Mouse (Mus musculus) stomach, postnatal 0 days (tissue): ENCODE measurements around the gene Strn.

Experiments
- CTCF ChIP-seq: IDR thresholded peaks from 2 replicates; pipeline ENCODE4 v1.5.1; 2016; ENCODE audit warnings: antibody characterized with exemption, low read depth, mild to moderate bottlenecking, moderate library complexity
- EP300 ChIP-seq: optimal IDR thresholded peaks from 2 replicates; pipeline ENCODE3; 2016; ENCODE audit warnings: antibody characterized with exemption

- no peak for TF ChIP-seq CTCF
- no peak for TF ChIP-seq EP300
These were observed 29.1 kb upstream of the Strn start for GRCm38 (mm10) chr17:78766084-78766483.
